Mouse (Mus musculus): ENCODE measurements around the gene Pdcd1lg2. TPM values are rescaled to one million over a fixed set of nuclear protein-coding genes. Genes with fewer than 3 reads are reported as not detected.

Gene Pdcd1lg2
- total and polyA plus RNA-seq, 3 experiments, result 1.7 to 5.4 TPM; not detected in 1

GRCm38 (mm10) chr19:29373438-29373837, 37.3 kb upstream of the Pdcd1lg2 start:
- H3K79me2 ChIP-seq (ENCODE audit: control insufficient read depth, insufficient read depth, low read length, poor library complexity), result peaks cover 10% of the 10 kb centered on the region
- peaks cover 12 to 31% of the 10 kb centered on the region in 2 experiments for H3K4me1 ChIP-seq (ENCODE audit: control insufficient read depth in 1 of 2, insufficient read depth in 2 of 2, low read length in 2 of 2)
- no peak for DNase-seq (ENCODE audit: low read depth, low spot score)
- peaks cover 3 to 35% of the 10 kb centered on the region in 2 experiments for H3K36me3 ChIP-seq (ENCODE audit: control insufficient read depth in 1 of 2, insufficient read depth in 2 of 2, low read length in 2 of 2)
- H3K27ac ChIP-seq (ENCODE audit: control insufficient read depth, low read depth, low read length), result peak overlapping the region; percentile 13; the same call in 1 of the 2 replicates
- no peak overlapping the region for H3K9ac ChIP-seq (ENCODE audit: control insufficient read depth, low read depth, low read length, poor library complexity, severe bottlenecking)
- no peak overlapping the region for H3K4me3 ChIP-seq (ENCODE audit: control insufficient read depth in 1 of 2, insufficient read depth in 1 of 2, low read depth in 2 of 2, low read length in 2 of 2)
- no peaks in the 10 kb centered on the region for H3K9me3 ChIP-seq (replicated peaks; ENCODE audit: insufficient read depth, low read length)
- TF ChIP-seq NRF1 (IDR thresholded peaks at IDR 0.05; ENCODE audit: insufficient read depth, low read depth, low read length, poor library complexity, severe bottlenecking) (no peak), TBP (IDR thresholded peaks at IDR 0.05; ENCODE audit: low read depth, low read length) (no peak), MAFK (IDR thresholded peaks at IDR 0.05; ENCODE audit: borderline replicate concordance, low read depth, low read length) (no peak), SIN3A (IDR thresholded peaks at IDR 0.05; ENCODE audit: low read length) (no peak), ZC3H11A (IDR thresholded peaks at IDR 0.05; ENCODE audit: low read depth, low read length) (no peak), USF1 (IDR thresholded peaks at IDR 0.05; ENCODE audit: low read depth, low read length) (no peak), MAX (IDR thresholded peaks at IDR 0.05; ENCODE audit: low read length) (no peak), EP300 (IDR thresholded peaks at IDR 0.05; ENCODE audit: low read depth in 1 of 2, low read length in 2 of 2) (no peak), MYB (IDR thresholded peaks at IDR 0.05; ENCODE audit: low read depth, low read length) (no peak), MYC (IDR thresholded peaks at IDR 0.05; ENCODE audit: low read depth, low read length) (no peak), POLR2AphosphoS2 (IDR thresholded peaks at IDR 0.05; ENCODE audit: low read length) (no peak), NELFE (IDR thresholded peaks at IDR 0.05; ENCODE audit: low read depth, low read length) (no peak), TCF12 (IDR thresholded peaks at IDR 0.05; ENCODE audit: low read depth, low read length) (no peak), MXI1 (IDR thresholded peaks at IDR 0.05; ENCODE audit: low read depth, low read length) (no peak)
- H3K27me3 ChIP-seq (ENCODE audit: control insufficient read depth in 1 of 2, insufficient read depth in 2 of 2, low read length in 2 of 2), result no peaks in the 10 kb centered on the region

GRCm38 (mm10) chr19:29374947-29375346, 35.8 kb upstream of the Pdcd1lg2 start:
- peaks cover 3 to 24% of the 10 kb centered on the region in 2 experiments for H3K36me3 ChIP-seq (ENCODE audit: control insufficient read depth in 1 of 2, insufficient read depth in 2 of 2, low read length in 2 of 2)
- TF ChIP-seq USF2 (IDR thresholded peaks at IDR 0.05; ENCODE audit: borderline replicate concordance in 1 of 2, insufficient read depth in 1 of 2, low read depth in 1 of 2, low read length in 2 of 2) (no peak), MYB (IDR thresholded peaks at IDR 0.05; ENCODE audit: low read depth, low read length) (no peak), USF1 (IDR thresholded peaks at IDR 0.05; ENCODE audit: low read depth, low read length) (no peak)
- DNase-seq (ENCODE audit: low read depth, low spot score), result no peak
- no peak overlapping the region for H3K9ac ChIP-seq (ENCODE audit: control insufficient read depth, low read depth, low read length, poor library complexity, severe bottlenecking)
- no peaks in the 10 kb centered on the region for H3K27me3 ChIP-seq (ENCODE audit: control insufficient read depth in 1 of 2, insufficient read depth in 2 of 2, low read length in 2 of 2)
- H3K4me1 ChIP-seq (ENCODE audit: control insufficient read depth in 1 of 2, insufficient read depth in 2 of 2, low read length in 2 of 2), result peaks cover 6 to 23% of the 10 kb centered on the region in 2 experiments
- no peak overlapping the region for H3K4me3 ChIP-seq (ENCODE audit: control insufficient read depth in 1 of 2, insufficient read depth in 1 of 2, low read depth in 2 of 2, low read length in 2 of 2)
- peaks cover 10% of the 10 kb centered on the region for H3K79me2 ChIP-seq (ENCODE audit: control insufficient read depth, insufficient read depth, low read length, poor library complexity)
- no peak overlapping the region for H3K27ac ChIP-seq (ENCODE audit: control insufficient read depth, low read depth, low read length)
- H3K9me3 ChIP-seq (replicated peaks; ENCODE audit: insufficient read depth, low read length), result no peaks in the 10 kb centered on the region

Data from MEL (cell line).